Mouse (Mus musculus) mesoderm, embryonic 11.5 days (tissue): ENCODE measurements around the gene Tcam1.
A peak's percentile ranks its signal among the peaks of the same experiment; 100 is the strongest.

Experiments
- DNase-seq: peaks from one replicate; pipeline ENCODE4 v3.0.0-alpha.2; 2012; ENCODE audit warnings: low read depth, low spot score

The Tcam1 gene

DNA sequence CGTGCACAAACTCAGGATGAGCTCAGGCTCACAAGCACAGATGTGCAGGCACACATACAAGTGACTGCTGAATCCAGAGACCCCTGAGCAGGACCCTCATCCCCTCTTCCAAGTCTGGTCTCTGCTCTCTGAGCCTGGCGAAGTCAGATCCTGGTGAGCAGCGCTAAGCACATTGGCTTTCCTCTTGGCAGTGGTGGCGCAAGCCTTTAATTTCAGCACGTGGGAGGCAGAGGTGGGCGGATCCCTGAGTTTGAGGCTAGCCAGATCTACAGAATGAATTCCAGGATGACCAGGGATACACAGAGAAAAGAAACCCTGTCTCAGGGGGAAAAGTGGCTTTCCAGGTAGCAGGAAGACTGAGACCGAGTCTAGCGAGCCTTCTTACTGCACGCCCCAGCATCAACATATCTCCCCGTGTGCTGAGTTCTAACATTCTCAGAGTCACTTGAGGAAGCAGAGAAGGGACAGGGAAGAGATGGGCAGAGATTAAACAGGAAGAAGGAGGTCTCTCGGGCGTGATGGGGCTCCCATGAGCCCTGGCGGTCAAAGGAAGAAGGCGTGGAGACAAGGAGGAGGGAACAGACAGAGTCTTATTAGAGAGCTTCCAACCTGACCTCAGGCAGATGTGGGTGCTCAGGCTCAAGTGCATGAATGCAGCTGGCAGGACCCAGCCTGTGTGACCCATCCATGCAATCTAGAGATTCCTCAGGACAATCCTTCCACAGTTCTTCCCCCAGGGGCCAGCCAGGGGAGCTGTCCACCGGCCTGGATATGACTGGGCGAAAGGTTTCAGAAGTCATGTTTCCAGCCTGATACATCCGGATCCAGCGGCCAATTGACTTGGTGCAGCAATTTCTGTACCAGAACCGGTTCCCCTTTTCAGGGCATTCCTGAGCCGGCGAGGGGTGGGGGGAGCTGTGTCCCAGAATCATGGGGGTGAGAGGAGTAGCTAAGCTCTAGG, 42.2 kb downstream of the Tcam1 start:
- no peak for DNase-seq

DNA sequence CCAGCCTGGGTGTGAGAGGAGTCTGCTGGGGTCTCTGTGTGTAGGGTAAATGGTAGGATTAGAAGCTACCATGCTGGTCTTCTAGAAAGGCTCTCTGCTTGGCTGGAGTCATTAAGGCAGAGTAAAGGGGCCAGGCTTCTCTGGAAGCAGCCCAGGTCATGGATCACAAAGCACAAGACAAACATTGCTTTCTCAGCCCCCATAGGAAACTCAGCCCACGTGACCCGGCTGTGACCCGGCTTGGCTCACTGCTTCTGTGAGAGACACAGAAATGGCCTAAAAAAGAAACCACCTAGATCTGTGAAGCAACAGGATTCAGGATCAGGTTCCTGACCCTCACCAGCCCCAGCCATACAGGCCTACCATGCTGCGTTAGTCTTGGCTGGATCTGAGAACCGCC, 48.4 kb downstream of the Tcam1 start:
- DNase-seq, result no peak

DNA sequence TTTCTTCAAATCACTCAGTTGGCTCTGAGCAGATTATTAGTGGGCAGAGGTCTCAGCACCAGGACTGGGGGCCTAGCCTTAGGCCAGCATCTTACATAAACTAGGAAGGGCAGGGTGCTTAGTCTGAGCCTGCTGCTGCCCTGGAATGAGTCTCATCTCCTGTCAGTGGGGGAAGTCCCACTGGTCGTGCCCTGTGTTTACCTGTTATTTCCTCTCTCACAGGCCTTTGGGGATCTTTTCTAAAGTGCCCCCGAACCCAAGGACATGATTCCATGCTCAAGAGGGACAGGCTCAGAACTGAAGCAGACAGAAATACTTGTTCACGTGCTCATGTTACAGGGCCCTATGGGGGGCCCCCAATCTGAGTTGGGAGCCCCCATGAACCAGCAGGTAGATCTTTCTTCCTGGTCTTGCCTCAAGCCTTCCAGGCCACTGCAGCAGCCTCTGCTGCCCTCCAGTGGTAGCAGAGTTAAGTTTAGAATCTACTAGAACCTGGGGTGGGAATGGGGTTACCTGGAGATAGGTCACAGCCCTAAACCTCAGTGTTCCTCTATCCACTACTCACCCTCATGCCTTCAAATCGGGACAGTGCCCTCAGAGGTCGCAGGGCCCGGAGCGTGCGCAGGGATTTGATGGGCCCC, 49.2 kb downstream of the Tcam1 start:
- peak; percentile 59 for DNase-seq

DNA sequence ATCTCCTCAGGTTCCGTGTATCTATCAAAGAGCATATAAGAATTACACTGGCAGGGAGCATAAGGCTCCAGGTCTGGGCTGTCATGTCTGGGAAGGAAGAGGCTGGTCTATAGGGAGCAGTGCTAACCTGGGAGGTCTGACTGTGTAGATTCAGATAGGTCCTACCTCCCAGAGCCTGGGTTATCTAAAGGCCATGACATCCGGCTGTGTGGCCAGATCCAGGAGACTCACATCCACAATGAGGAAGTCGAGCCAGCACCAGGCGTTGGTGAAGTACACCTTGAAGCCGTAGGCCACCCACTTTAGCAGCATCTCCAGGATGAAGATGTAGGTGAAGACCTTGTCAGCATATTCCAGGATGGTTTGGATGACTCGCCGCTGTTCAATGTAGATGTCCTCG, 50.0 kb downstream of the Tcam1 start:
- DNase-seq, result no peak

DNA sequence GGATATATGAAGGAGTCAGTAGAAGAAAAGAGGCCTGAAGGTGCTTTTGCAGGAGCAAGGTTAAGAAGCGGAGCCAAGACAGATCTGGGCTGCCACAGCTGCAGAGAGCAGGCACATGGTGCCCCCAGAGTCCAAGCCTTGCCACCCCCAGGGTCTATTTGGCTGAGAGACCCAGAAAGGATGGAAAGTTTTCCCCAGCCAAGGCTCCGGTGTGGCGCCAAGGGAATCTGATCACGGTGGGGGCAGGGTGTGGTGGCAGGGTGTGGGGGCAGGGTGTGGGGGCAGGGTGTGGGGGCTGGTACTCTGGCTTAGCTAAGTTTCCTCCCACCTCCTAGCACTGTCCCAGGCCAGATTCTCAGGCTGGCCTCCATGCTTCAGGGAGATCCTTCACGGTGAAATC, 52.0 kb downstream of the Tcam1 start:
- no peak for DNase-seq

DNA sequence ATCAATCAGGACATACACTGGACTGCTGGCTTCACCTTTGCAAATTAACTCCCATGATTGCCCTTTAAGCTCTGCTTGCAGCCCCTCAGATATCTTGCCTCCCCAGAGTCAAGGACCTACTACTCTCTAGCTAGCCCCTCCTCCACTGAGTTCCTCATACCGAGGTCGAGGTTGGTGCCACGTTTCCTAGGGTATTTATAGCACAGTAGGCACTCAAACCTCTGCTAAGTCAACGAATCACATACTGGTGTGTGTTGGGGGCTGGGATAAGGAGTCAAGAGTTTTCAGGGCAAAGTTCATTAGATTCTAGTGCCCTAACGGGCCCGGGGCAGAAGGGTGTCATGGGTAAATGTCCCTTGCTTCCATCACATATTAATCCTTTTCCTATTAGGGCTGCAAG, 52.7 kb downstream of the Tcam1 start:
- no peak for DNase-seq

DNA sequence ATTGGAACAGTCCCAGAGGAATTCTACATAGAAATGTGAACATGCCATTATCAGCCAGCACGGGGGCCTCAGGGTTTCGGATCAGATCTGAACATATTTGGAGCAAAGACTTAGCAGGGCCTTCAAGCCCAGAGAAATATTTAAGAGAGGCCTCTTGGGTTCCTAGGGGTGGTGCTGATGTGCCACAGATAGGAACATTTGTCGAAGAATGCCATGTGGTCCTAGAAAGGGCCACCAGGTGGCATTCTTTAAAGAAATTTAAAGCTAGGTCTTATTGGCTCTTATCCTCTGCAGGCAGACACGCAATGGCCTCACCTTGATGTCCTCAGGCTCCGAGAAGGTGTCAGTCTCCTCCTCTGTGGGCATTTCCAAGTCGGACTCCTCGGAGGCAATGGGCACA, 53.2 kb downstream of the Tcam1 start:
- peak; percentile 19 for DNase-seq

DNA sequence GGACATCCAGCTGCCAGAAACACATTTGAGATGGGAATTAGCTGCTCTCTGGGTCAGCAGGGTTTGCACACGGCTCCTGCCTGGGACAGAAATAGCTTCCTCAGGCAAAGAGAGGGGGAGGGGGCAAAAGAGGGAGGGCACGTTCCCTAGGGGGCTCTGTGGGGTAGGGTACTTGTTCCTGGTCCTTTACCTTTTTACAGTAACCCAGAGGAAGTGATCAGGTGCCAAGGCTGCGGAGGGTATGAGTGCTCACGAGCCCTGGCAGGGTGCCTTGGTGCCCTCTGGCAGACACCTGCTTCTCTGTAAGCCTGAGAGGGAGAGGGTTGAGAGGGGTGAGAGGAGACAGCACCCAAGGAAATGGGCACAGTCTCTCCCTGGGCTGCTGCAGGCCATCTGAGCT, 56.0 kb downstream of the Tcam1 start:
- DNase-seq, result no peak

DNA sequence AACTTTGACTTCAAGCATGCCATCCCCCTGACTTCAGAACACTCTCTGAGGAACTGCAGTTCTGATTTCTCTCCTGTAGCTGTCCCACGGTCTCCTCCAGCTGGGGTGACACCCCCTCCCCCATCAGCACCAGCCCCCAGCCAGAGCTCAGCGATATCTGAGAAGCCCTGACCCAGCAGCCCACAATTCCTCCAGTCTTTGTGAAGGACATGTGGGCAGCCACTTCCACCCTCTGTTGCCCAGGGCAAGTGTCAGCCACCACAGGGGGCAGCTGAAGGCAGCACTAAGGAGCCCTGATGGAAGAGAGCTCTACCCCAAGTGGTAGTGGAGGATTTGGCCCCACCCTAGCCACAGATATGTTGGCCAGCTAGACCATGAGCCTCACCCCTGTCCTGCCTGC, 57.6 kb downstream of the Tcam1 start:
- no peak for DNase-seq

DNA sequence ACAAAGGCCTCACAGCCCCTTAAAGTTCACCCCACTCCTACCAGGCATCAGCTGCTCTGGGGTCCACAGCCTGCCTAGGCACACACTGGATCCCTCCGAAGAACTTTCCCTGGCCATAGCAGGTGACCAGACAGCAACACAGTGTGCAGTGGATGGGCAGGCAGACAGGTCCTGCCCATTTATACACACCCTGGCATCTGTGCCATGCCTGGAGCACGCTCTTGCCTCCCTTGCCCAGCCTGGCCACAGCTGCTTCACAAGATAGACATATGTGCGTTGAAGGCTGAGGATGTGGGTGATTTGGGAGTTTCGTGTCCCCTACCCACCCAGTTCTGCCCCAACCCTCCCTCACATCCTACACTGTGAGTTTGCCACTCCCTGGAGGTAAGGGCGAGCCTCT, 61.6 kb downstream of the Tcam1 start:
- no peak for DNase-seq
